Mouse (Mus musculus) adrenal gland, adult 2 months (tissue): Measurements from ENCODE around the gene Txn1. TPM values are rescaled to one million over a fixed set of nuclear protein-coding genes. Genes with fewer than 3 reads are reported as not detected.

ENCODE experiments used
- DNase-seq: peaks from one replicate; pipeline ENCODE4 v3.0.0; 2021
- long read RNA-seq: library from polyadenylated mRNA; stranded (forward); transcript quantifications from one replicate; pipeline ENCODE4 v2.0.0, GENCODE M21; 2021
- polyA plus RNA-seq: library from polyadenylated mRNA; depleted of rRNA; stranded (reverse); fragments of >200 nt; gene quantifications from 2 replicates; pipeline ENCODE4 v1.2.3, GENCODE M21; 2012; rRNA removed
- total RNA-seq, 2 experiments: library from RNA; stranded (reverse); gene quantifications; 2 replicates each; pipeline ENCODE4 v1.2.3; 2021

The Txn1 gene
- 100 to 1,000 TPM; 264 to 311 TPM for total RNA-seq
- 61.2 and 69.7 TPM in 2 replicates for polyA plus RNA-seq
- long read RNA-seq, transcript Txn1-201 (5 exons, 1,051 nt): major isoform, 123 of 130 reads
- long read RNA-seq, partial matches to known transcripts: 0 of 130 reads
- long read RNA-seq, other reads (novel, unspliced or antisense): 7 of 130 reads

GRCm38 (mm10) chr4:57956029-57956960, at the start of gene Txn1:
Gene Txn1 (minus strand): TSS chr4:57956411.
- peak; percentile 99 for DNase-seq

GRCm38 (mm10) chr4:58003501-58003900, 47.3 kb upstream of the Txn1 start:
- DNase-seq: no peak

- DNase-seq: no peak
These were observed 35.2 kb upstream of the Txn1 start for GRCm38 (mm10) chr4:57991425-57991824.

GRCm38 (mm10) chr4:57974400-57975117, 18.3 kb upstream of the Txn1 start:
- no peak for DNase-seq

- DNase-seq: no peak
These were observed 17.5 kb upstream of the Txn1 start for GRCm38 (mm10) chr4:57973592-57974268.

GRCm38 (mm10) chr4:57970285-57970684, 14.1 kb upstream of the Txn1 start:
- DNase-seq: no peak

- no peak for DNase-seq
These were observed 11.0 kb upstream of the Txn1 start for GRCm38 (mm10) chr4:57967195-57967594.

- no peak for DNase-seq
These were observed 9.3 kb upstream of the Txn1 start for GRCm38 (mm10) chr4:57965516-57965915.

- peak; percentile 60 for DNase-seq
These were observed 7.9 kb upstream of the Txn1 start for GRCm38 (mm10) chr4:57964143-57964542.

GRCm38 (mm10) chr4:57959056-57959455, 2.8 kb upstream of the Txn1 start:
- peak; percentile 29 for DNase-seq

GRCm38 (mm10) chr4:57958098-57958497, 1.9 kb upstream of the Txn1 start:
- DNase-seq: no peak

GRCm38 (mm10) chr4:57957200-57958085, 1.2 kb upstream of the Txn1 start:
- DNase-seq: no peak

- peak; percentile 91 for DNase-seq
These were observed 660 bp downstream of the Txn1 start for GRCm38 (mm10) chr4:57955544-57955958.

- DNase-seq: no peak
These were observed 1.2 kb downstream of the Txn1 start for GRCm38 (mm10) chr4:57954991-57955390.

- no peak for DNase-seq
These were observed 1.6 kb downstream of the Txn1 start for GRCm38 (mm10) chr4:57954580-57954979.

GRCm38 (mm10) chr4:57953796-57954195, 2.4 kb downstream of the Txn1 start:
- peak; percentile 7 for DNase-seq

- peak; percentile 42 for DNase-seq
These were observed 3.3 kb downstream of the Txn1 start for GRCm38 (mm10) chr4:57952891-57953290.

- no peak for DNase-seq
These were observed 3.8 kb downstream of the Txn1 start for GRCm38 (mm10) chr4:57952416-57952815.

- no peak for DNase-seq
These were observed 6.3 kb downstream of the Txn1 start for GRCm38 (mm10) chr4:57949866-57950265.

GRCm38 (mm10) chr4:57947476-57947875, 8.7 kb downstream of the Txn1 start:
- no peak for DNase-seq

GRCm38 (mm10) chr4:57947036-57947435, 9.2 kb downstream of the Txn1 start:
- DNase-seq: no peak
